In the genomic region with DNA sequence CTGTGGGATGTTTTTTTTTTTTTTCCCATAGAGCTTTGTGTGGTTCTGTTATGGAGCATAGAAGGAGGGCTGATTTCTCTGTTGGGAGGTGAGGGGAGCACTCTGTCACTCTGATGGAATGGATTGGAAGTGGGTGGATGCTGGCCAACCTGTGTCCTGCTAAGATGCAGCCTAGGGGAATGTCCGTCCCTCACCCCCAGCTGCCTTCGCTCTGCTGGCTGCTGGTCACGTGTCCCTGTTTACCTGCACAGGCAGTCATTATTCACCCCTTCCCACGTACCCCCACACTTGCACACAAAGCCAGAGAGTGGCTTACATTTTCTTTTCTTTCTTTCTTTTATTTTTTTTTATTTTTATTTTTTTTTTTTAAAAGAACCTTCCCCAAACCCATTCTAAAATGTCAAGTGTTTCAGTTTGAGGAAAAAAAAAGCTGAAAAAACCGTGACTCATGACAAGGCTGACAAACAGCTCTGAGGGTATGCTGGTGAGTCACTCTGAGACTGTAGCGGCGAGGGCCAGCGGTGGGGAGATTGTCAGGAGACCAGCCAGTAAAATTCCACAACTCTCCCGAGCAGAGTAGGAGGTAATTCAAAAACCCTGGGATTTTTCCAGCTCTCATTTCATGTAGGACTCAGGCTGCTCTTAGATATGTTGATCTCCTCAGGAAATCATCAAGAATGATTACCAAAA, we compare ENCODE assay signal across 7 mouse cellular contexts.
A peak's percentile ranks its signal among the peaks of the same experiment; 100 is the strongest.
DNase-seq lines count a peak whose midpoint lies in the region; ATAC-seq and TF ChIP-seq lines count a peak whose summit lies in the region.

No protein-coding gene starts in this region.

- H3K4me1 ChIP-seq in forebrain, embryonic 14.5 days (ENCODE audit: control insufficient read depth, insufficient read depth, low read length): peaks cover 18% of the 10 kb centered on the region
- peaks cover 19% of the 10 kb centered on the region for H3K4me1 ChIP-seq in hindbrain, embryonic 16.5 days (ENCODE audit: control insufficient read depth, insufficient read depth, low read depth, low read length)
- H3K4me1 ChIP-seq in liver, embryonic 11.5 days (replicated peaks; ENCODE audit: control insufficient read depth, insufficient read depth, low read length): peaks cover 15% of the 10 kb centered on the region

- H3K9me3 ChIP-seq in forebrain, embryonic 14.5 days (replicated peaks; ENCODE audit: control insufficient read depth, low read length): 0 out of 2 replicates have a peak, but pooled peaks cover 3% of the 10 kb centered on the region
- no peaks in the 10 kb centered on the region for H3K9me3 ChIP-seq in hindbrain, embryonic 16.5 days (ENCODE audit: control insufficient read depth, low read length)
- H3K9me3 ChIP-seq in liver, embryonic 11.5 days (ENCODE audit: control insufficient read depth, low read length): no peaks in the 10 kb centered on the region; the same call in 1 of the 2 replicates

- H3K4me2 ChIP-seq in forebrain, embryonic 14.5 days (ENCODE audit: low read length): peak overlapping the region; percentile 48
- peak overlapping the region; percentile 35 for H3K4me2 ChIP-seq in hindbrain, embryonic 16.5 days (ENCODE audit: low read length)
- peak overlapping the region; percentile 98 for H3K4me2 ChIP-seq in myocyte (ENCODE audit: low read depth)
- H3K4me2 ChIP-seq in liver, embryonic 11.5 days: no peak overlapping the region

- whole genome bisulfite sequencing in forebrain, embryonic 14.5 days: 8% methylated on average over 9 of the region's 9 CpGs
- WGBS in hindbrain, embryonic 16.5 days: 4% methylated on average over 9 of the region's 9 CpGs
- WGBS in liver, embryonic 11.5 days: 30% methylated on average over 9 of the region's 9 CpGs

- H3K79me2 ChIP-seq in myocyte (ENCODE audit: control insufficient read depth, insufficient read depth): no peaks in the 10 kb centered on the region

- no peak overlapping the region for H3ac ChIP-seq in myocyte (ENCODE audit: control insufficient read depth, insufficient read length)

- DNase-seq in MN1 (ENCODE audit: low spot score): peak; percentile 84
- peak; percentile 96 for DNase-seq in brain, adult 2 months (ENCODE audit: low read depth, low spot score)
- DNase-seq in forebrain, embryonic 14.5 days (ENCODE audit: low spot score): peak; percentile 77
- peak; percentile 64 to 82 for DNase-seq in left cerebral cortex, adult 18-20 months (ENCODE audit: low spot score in 2 of 2)
- no peak for DNase-seq in liver, embryonic 11.5 days (ENCODE audit: low spot score)

- ATAC-seq in forebrain, embryonic 14.5 days: peak; percentile 72
- ATAC-seq in hindbrain, embryonic 16.5 days: peak; percentile 75
- ATAC-seq in liver, embryonic 11.5 days (replicated peaks; ENCODE audit: low FRiP score): no peak

- peak overlapping the region; percentile 49 for H3K9ac ChIP-seq in forebrain, embryonic 14.5 days (ENCODE audit: low read length)
- peak overlapping the region; percentile 38; the same call in 1 of the 2 replicates for H3K9ac ChIP-seq in hindbrain, embryonic 16.5 days (ENCODE audit: low read depth, low read length)
- no peak overlapping the region for H3K9ac ChIP-seq in liver, embryonic 11.5 days (ENCODE audit: low read depth, low read length)

- H3K36me3 ChIP-seq in forebrain, embryonic 14.5 days (ENCODE audit: control insufficient read depth, insufficient read depth, low read length): no peaks in the 10 kb centered on the region
- no peaks in the 10 kb centered on the region for H3K36me3 ChIP-seq in hindbrain, embryonic 16.5 days (ENCODE audit: control insufficient read depth, insufficient read depth, low read length)
- H3K36me3 ChIP-seq in myocyte (ENCODE audit: control insufficient read depth, insufficient read depth): no peaks in the 10 kb centered on the region
- H3K36me3 ChIP-seq in liver, embryonic 11.5 days (ENCODE audit: control insufficient read depth, insufficient read depth, low read length): no peaks in the 10 kb centered on the region

- peak overlapping the region; percentile 90 for H3K27ac ChIP-seq in forebrain, embryonic 14.5 days (ENCODE audit: low read depth, low read length)
- H3K27ac ChIP-seq in hindbrain, embryonic 16.5 days (ENCODE audit: low read depth, low read length): peak overlapping the region; percentile 80
- no peak overlapping the region for H3K27ac ChIP-seq in liver, embryonic 11.5 days (ENCODE audit: low read depth, low read length)

- no peak overlapping the region; the same call in 1 of the 2 replicates for H3K4me3 ChIP-seq in forebrain, embryonic 14.5 days (ENCODE audit: low read depth, low read length)
- H3K4me3 ChIP-seq in hindbrain, embryonic 16.5 days (ENCODE audit: low read length): no peak overlapping the region
- H3K4me3 ChIP-seq in myocyte: no peak overlapping the region
- H3K4me3 ChIP-seq in liver, embryonic 11.5 days (ENCODE audit: low read depth, low read length): no peak overlapping the region

- H3K27me3 ChIP-seq in forebrain, embryonic 14.5 days (replicated peaks; ENCODE audit: control insufficient read depth, insufficient read depth, low read length): no peaks in the 10 kb centered on the region
- H3K27me3 ChIP-seq in hindbrain, embryonic 16.5 days (replicated peaks; ENCODE audit: control insufficient read depth, insufficient read depth, low read length): no peaks in the 10 kb centered on the region
- no peaks in the 10 kb centered on the region for H3K27me3 ChIP-seq in myocyte (ENCODE audit: control insufficient read depth, insufficient read depth, insufficient read length)
- no peaks in the 10 kb centered on the region for H3K27me3 ChIP-seq in liver, embryonic 11.5 days (replicated peaks; ENCODE audit: control insufficient read depth, insufficient read depth, low read length)

- TF ChIP-seq POLR2A in myocyte (IDR thresholded peaks at IDR 0.05; ENCODE audit: insufficient read length, low read depth): no peak

TF ChIP-seq in myocyte, 11 proteins besides CTCF, POLR2A, EP300 and RAD21:
- TF ChIP-seq MYOG (IDR thresholded peaks at IDR 0.05; ENCODE audit: control insufficient read depth in 1 of 3, insufficient read depth in 1 of 3, insufficient read length in 2 of 3, low read depth in 2 of 3): no peak
- peak in 1 of 3 experiments; percentile 3 for TF ChIP-seq MYOD1 (IDR thresholded peaks at IDR 0.05; ENCODE audit: control insufficient read depth in 1 of 3, insufficient read length in 2 of 3, low read depth in 2 of 3)
- peak; percentile 92 for TF ChIP-seq USF1 (IDR thresholded peaks at IDR 0.05; ENCODE audit: low read depth)
- TF ChIP-seq SRF (IDR thresholded peaks at IDR 0.05; ENCODE audit: control insufficient read depth, insufficient read length, low read depth): no peak
- TF ChIP-seq TCF3 (IDR thresholded peaks at IDR 0.05; ENCODE audit: insufficient read length, low read depth): no peak
